Mouse (Mus musculus) kidney, postnatal 0 days (tissue): ENCODE measurements around the gene Ppef2. TPM values are rescaled to one million over a fixed set of nuclear protein-coding genes. Genes with fewer than 3 reads are reported as not detected.
"Not testable (repeated sequence)": the region's sequence is repeated elsewhere in the genome, so short reads cannot be mapped to it uniquely, and the experiment has no call there.

ENCODE experiments used
- ATAC-seq: fragments of 200-750 bp; cut with Nextera tagmentation; replicated peaks from 2 replicates; pipeline ENCODE4 v1.8.0; 2017; ENCODE audit warnings: low read depth, moderate number of reproducible peaks, moderate TSS enrichment, moderate library complexity; ENCODE audit not compliant: low FRiP score
- DNase-seq: peaks from one replicate; pipeline ENCODE4 v3.0.0-alpha.2; 2016; ENCODE audit warnings: low spot score
- H3K27ac ChIP-seq: fragments of 300-500 bp; sonication (generic); 2 replicates; pipeline ENCODE4 v1.5.1; 2014; ENCODE audit warnings: mild to moderate bottlenecking
- H3K27me3 ChIP-seq: fragments of 300-500 bp; sonication (generic); 2 replicates; pipeline ENCODE4 v1.6.1; 2014; ENCODE audit warnings: low read length, mixed read lengths; ENCODE audit not compliant: insufficient read depth
- H3K36me3 ChIP-seq: fragments of 300-500 bp; sonication (generic); 2 replicates; pipeline ENCODE4 v1.6.1; 2014; ENCODE audit warnings: low read length, mixed read lengths; ENCODE audit not compliant: insufficient read depth
- H3K4me1 ChIP-seq: fragments of 300-500 bp; sonication (generic); replicated peaks from 2 replicates; pipeline ENCODE4 v1.6.1; 2014; ENCODE audit warnings: antibody characterized with exemption, low read length, mixed read lengths; ENCODE audit not compliant: insufficient read depth
- H3K4me2 ChIP-seq: fragments of 300-500 bp; sonication (generic); 2 replicates; pipeline ENCODE4 v1.6.1; 2014; ENCODE audit warnings: mild to moderate bottlenecking, low read length, moderate library complexity, mixed read lengths
- H3K4me3 ChIP-seq: fragments of 300-500 bp; sonication (generic); replicated peaks from 2 replicates; pipeline ENCODE4 v1.5.1; 2014; ENCODE audit warnings: low read depth, low read length
- H3K9ac ChIP-seq: fragments of 300-500 bp; sonication (generic); 2 replicates; pipeline ENCODE4 v1.6.1; 2014; ENCODE audit warnings: low read depth, low read length
- H3K9me3 ChIP-seq: fragments of 300-500 bp; sonication (generic); replicated peaks from 2 replicates; pipeline ENCODE4 v1.6.1; 2016; ENCODE audit warnings: low read length, inconsistent platforms, mixed read lengths
- CTCF ChIP-seq: IDR thresholded peaks from 2 replicates; pipeline ENCODE4 v1.5.1; 2016; ENCODE audit warnings: antibody characterized with exemption, low read depth, mild to moderate bottlenecking, moderate library complexity
- WGBS: fragments of 180-500 bp; shearing (Covaris S2); extraction: QIAGEN DNeasy Blood & Tissue Kit; methylation state at CpG from one replicate; pipeline ENCODE4 v1.1.7; 2014; 5-methylcytosine and 5-hydroxymethylcytosine counted together
- polyA plus RNA-seq: library from polyadenylated mRNA; unstranded; fragments of >200 nt; fragmentation: Nextera tagmentation; extraction: Ambion mirVana; gene quantifications from 2 replicates; pipeline ENCODE4 v1.2.1, GENCODE M21; 2015

The Ppef2 gene
- polyA plus RNA-seq, 1 experiment from 2014 or later: 0.07 TPM

DNA sequence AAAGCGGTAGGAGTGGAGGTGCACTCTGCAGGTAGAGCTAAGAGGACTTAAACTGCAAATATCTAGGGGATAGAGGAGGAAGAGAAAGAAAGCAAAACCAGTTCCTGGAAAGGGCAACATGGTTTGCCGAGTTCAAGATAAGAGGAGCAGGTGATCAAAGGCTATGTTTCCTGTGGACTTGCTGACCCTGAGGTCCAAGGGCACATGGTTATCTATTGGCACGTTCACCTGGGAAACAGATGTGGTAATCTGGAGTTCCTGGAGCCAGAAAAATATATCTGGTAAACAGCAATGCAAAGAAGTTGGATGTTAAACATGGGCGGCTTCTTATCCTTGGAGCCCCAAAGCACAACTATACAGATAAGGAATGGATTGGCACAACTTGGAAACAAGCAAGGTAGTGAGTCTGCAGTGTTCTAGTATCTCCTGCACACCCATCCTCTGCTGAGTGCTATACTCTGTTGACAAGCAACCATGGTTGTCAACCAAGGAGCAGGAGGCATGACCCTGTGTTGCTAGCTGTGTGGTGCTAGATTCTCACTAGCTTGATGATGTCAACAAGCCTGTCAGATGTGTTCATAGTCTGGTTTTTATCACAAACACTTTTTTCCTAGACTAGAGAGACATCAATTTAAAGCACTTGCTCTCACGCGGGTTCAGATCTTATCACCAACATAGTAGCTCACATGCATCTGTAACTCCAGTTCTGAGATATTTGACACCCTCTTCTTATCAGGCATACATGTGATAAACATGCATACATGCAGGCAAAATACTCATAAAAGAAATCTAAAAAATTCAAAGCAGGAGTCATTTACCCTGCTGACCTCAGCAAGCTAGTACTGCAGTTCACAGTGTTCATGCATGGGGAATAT lies 51.7 kb downstream of the Ppef2 start:
- DNase-seq (no peak), ATAC-seq (no peak)
- Histone ChIP-seq H3K27me3 (no peaks in the 10 kb centered on the region), H3K4me3 (no peak overlapping the region), H3K4me2 (no peak overlapping the region), H3K36me3 (peaks cover 24% of the 10 kb centered on the region), H3K4me1 (no peaks in the 10 kb centered on the region; the same call in 1 of the 2 replicates), H3K9me3 (no peaks in the 10 kb centered on the region), H3K9ac (no peak overlapping the region), H3K27ac (no peak overlapping the region)
- 77% methylated on average over 6 of the region's 6 CpGs for WGBS
- TF ChIP-seq CTCF: no peak

DNA sequence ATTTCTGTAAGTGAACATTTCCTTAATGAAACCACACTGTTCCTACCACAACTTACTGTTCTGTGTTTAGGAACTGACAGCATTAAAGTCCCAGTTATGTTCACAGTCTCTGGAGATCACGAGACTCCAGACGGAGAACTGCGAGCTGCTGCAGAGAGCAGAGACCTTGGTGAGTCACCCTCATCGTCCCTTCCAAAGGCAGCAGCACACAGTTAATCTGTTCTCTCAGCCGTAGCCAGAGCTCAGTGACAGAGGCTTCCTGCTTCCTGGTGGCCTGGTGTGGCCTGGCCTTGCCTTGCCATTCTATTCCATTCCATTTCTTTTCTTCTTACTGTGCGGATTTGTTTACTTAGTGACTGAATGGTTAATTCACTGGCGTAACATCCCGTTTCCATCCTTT lies 57.8 kb downstream of the Ppef2 start:
- no peaks in the 10 kb centered on the region for H3K4me1 ChIP-seq
- H3K27me3 ChIP-seq: no peaks in the 10 kb centered on the region
- no peak for TF ChIP-seq CTCF
- H3K4me2 ChIP-seq: no peak overlapping the region
- H3K9ac ChIP-seq: no peak overlapping the region
- no peak overlapping the region for H3K27ac ChIP-seq
- ATAC-seq: no peak
- no peaks in the 10 kb centered on the region for H3K9me3 ChIP-seq
- no peak for DNase-seq
- peaks cover 61% of the 10 kb centered on the region for H3K36me3 ChIP-seq
- no peak overlapping the region for H3K4me3 ChIP-seq
- 78% methylated on average over 8 of the region's 8 CpGs for WGBS

- no peak for ATAC-seq
These were observed 58.9 kb downstream of the Ppef2 start for GRCm38 (mm10) chr5:92196895-92197811.

DNA sequence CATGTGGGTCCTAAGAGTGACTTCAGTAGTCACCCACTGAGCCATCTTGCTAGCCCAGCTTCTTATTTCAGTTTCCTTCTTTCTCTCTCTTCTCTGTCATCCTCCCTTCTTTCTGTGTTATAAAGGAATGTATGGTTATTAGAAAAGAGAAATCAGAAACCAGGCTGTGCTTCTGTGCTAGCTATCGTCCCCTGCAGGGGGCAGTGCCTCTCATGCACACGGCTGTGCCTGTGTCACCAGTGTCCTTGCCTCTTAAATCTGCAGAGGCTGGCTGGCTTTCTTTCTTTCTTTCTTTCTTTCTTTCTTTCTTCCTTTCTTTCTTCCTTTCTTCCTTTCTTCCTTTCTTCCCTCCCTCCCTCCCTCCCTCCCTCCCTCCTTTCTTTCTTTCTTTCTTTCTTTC lies 60.4 kb downstream of the Ppef2 start:
- DNase-seq: peak; percentile 66
- not testable (repeated sequence) for H3K4me3 ChIP-seq, H3K9ac ChIP-seq, H3K27ac ChIP-seq, ATAC-seq, H3K27me3 ChIP-seq, H3K9me3 ChIP-seq, H3K4me1 ChIP-seq, H3K4me2 ChIP-seq
- H3K36me3 ChIP-seq: peaks cover 55% of the 10 kb centered on the region
- 36% methylated on average over 2 of the region's 2 CpGs for WGBS
- TF ChIP-seq CTCF: peak; percentile 81

More at GRCm38 (mm10) chr5:92196895-92197811, 58.9 kb downstream of the Ppef2 start:
- Histone ChIP-seq H3K27me3 (no peaks in the 10 kb centered on the region), H3K4me3 (no peak overlapping the region), H3K4me1 (no peaks in the 10 kb centered on the region), H3K4me2 (no peak overlapping the region), H3K9me3 (no peaks in the 10 kb centered on the region), H3K9ac (no peak overlapping the region), H3K27ac (no peak overlapping the region), H3K36me3 (peaks cover 60% of the 10 kb centered on the region)
- WGBS: 80% methylated on average over 15 of the region's 15 CpGs
- no peak for TF ChIP-seq CTCF
- no peak for DNase-seq

- Histone ChIP-seq H3K27ac (no peak overlapping the region), H3K4me3 (no peak overlapping the region), H3K36me3 (peaks cover 42% of the 10 kb centered on the region), H3K9ac (no peak overlapping the region), H3K9me3 (no peaks in the 10 kb centered on the region), H3K4me2 (no peak overlapping the region), H3K27me3 (no peaks in the 10 kb centered on the region), H3K4me1 (no peaks in the 10 kb centered on the region)
- DNase-seq: no peak
- no peak for ATAC-seq
- no peak for TF ChIP-seq CTCF
- 96% methylated on average over 7 of the region's 7 CpGs for WGBS
These were observed 67.1 kb downstream of the Ppef2 start for GRCm38 (mm10) chr5:92188881-92189483.
